Mouse (Mus musculus) ES-Bruce4 (cell line): ENCODE measurements around the gene Borcs7. TPM values are rescaled to one million over a fixed set of nuclear protein-coding genes. Genes with fewer than 3 reads are reported as not detected.

ENCODE experiments used
- H3K27ac ChIP-seq: 2 replicates; pipeline ENCODE4 v1.5.1; 2012; ENCODE audit warnings: low read length, inconsistent platforms; ENCODE audit not compliant: insufficient read depth
- H3K27me3 ChIP-seq: 2 replicates; pipeline ENCODE4 v1.6.1; 2012; ENCODE audit warnings: mild to moderate bottlenecking, low read length, inconsistent platforms; ENCODE audit not compliant: control insufficient read depth, poor library complexity, insufficient read depth, severe bottlenecking
- H3K36me3 ChIP-seq: 2 replicates; pipeline ENCODE4 v1.6.1; 2012; ENCODE audit warnings: inconsistent platforms, mild to moderate bottlenecking, low read length, moderate library complexity; ENCODE audit not compliant: control insufficient read depth, poor library complexity, insufficient read depth, severe bottlenecking
- H3K4me1 ChIP-seq: one replicate; pipeline ENCODE4 v1.8.1; 2011; ENCODE audit warnings: low read length; ENCODE audit not compliant: control insufficient read depth, insufficient read depth
- H3K4me3 ChIP-seq: 2 replicates; pipeline ENCODE4 v1.5.1; 2011; ENCODE audit warnings: low read depth, mild to moderate bottlenecking, low read length
- H3K9ac ChIP-seq: 2 replicates; pipeline ENCODE4 v1.6.1; 2012; ENCODE audit warnings: low read depth, mild to moderate bottlenecking, inconsistent platforms; ENCODE audit not compliant: poor library complexity, severe bottlenecking
- H3K9me3 ChIP-seq: replicated peaks from 2 replicates; pipeline ENCODE4 v1.6.1; 2012; ENCODE audit warnings: mild to moderate bottlenecking, low read length, inconsistent platforms; ENCODE audit not compliant: control insufficient read depth, poor library complexity, insufficient read depth, severe bottlenecking
- CTCF ChIP-seq: IDR thresholded peaks from one replicate; pipeline ENCODE4 v1.8.1; 2011; ENCODE audit warnings: low read depth, low read length
- EP300 ChIP-seq: IDR thresholded peaks from 2 replicates; pipeline ENCODE4 v1.6.1; 2011; ENCODE audit warnings: low read depth, low read length; ENCODE audit not compliant: insufficient read depth
- POLR2A ChIP-seq: IDR thresholded peaks from one replicate; pipeline ENCODE4 v1.8.1; 2011; ENCODE audit warnings: low read length; ENCODE audit not compliant: insufficient read depth
- polyA plus RNA-seq: library from polyadenylated mRNA; stranded (reverse); fragments of >200 nt; gene quantifications from 2 replicates; pipeline ENCODE4 v1.2.4, GENCODE M21; 2011; ENCODE audit warnings: low read depth; ENCODE audit not compliant: missing spikeins, insufficient read depth, insufficient read length

The Borcs7 gene
- polyA plus RNA-seq, 1 experiment = 2.5 TPM

- no peaks in the 10 kb centered on the region for H3K4me1 ChIP-seq
- no peaks in the 10 kb centered on the region for H3K27me3 ChIP-seq
- H3K4me3 ChIP-seq = no peak overlapping the region
- no peaks in the 10 kb centered on the region for H3K9me3 ChIP-seq
- no peak for TF ChIP-seq EP300
- H3K9ac ChIP-seq = no peak overlapping the region
- H3K27ac ChIP-seq = no peak overlapping the region
- H3K36me3 ChIP-seq = 0 out of 2 replicates have a peak, but pooled peaks cover 3% of the 10 kb centered on the region
Observed at GRCm38 (mm10) chr19:46653188-46653587, 36.5 kb upstream of the Borcs7 start.

DNA sequence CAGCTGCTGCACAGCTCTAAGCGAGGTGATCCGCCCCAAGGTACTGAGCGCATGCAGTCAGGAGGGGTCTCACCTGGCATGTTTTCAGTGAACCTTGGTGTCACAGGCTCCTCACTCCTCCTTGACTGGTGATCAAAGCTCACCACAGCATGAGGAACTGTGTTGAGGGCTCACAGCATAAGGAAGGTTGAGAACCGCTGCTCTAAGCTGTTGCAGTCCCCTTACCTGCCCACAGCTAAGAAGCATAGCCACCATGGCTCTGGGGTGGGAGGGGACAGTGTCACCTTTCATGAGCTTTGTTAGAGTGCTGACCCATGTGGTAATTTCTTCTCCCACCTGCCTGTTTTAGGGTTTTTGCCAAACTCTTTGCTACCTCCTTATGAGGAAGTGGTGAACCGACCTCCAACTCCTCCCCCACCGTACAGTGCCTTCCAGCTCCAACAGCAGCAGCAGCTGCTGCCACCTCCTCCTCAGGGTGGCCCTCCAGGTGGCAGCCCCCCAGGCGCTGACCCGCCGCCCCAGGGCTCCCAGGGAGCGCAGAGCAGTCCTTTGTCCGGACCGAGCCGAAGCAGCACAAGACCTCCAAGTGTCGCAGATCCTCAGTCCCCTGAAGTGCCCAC is 36.0 kb upstream of the Borcs7 start:
- H3K4me3 ChIP-seq = no peak overlapping the region
- 0 out of 2 replicates have a peak, but pooled peaks cover 3% of the 10 kb centered on the region for H3K36me3 ChIP-seq
- no peaks in the 10 kb centered on the region for H3K27me3 ChIP-seq
- no peaks in the 10 kb centered on the region for H3K9me3 ChIP-seq
- H3K4me1 ChIP-seq = no peaks in the 10 kb centered on the region
- no peak overlapping the region for H3K9ac ChIP-seq
- TF ChIP-seq POLR2A (no peak), CTCF (no peak), EP300 (no peak)
- H3K27ac ChIP-seq = no peak overlapping the region

- Histone ChIP-seq H3K36me3 (0 out of 2 replicates have a peak, but pooled peaks cover 3% of the 10 kb centered on the region), H3K27ac (no peak overlapping the region), H3K9ac (no peak overlapping the region), H3K27me3 (no peaks in the 10 kb centered on the region), H3K4me3 (no peak overlapping the region), H3K4me1 (no peaks in the 10 kb centered on the region), H3K9me3 (no peaks in the 10 kb centered on the region)
- TF ChIP-seq POLR2A (no peak), EP300 (no peak)
Observed at GRCm38 (mm10) chr19:46655626-46656025, 34.1 kb upstream of the Borcs7 start.

DNA sequence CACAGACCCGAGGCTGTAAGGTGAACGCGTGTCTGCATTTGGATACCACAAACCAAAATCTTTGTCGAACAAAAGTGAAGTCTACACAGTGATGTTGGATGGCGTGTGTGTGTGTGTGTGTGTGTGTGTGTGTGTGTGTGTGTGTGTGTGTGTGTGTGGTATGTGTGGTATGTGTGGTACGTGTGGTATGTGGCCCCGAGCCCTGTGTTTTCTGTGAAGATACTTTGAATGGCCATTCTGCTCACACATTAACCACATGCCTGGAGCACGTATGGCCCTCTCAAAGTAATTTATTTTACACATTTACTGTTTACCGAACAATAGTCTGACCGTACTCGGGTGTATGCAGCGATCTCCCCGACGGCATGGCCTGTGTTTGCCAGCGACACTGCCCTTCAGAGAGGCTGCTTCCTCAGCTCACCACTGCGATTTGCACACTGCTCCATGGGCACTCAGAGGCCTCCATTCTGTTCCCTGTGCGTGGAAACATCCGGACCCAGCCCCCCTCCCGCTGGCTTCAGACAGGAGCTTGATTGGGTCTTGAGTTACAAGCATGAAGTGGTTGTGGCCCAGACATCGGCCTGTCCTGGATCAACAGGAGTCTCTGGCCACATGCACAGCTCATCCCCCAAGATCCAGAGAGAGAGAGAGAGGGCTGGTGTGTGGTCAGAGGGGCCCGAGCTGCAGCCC is 33.4 kb upstream of the Borcs7 start:
- Histone ChIP-seq H3K4me3 (no peak overlapping the region), H3K27ac (no peak overlapping the region), H3K36me3 (0 out of 2 replicates have a peak, but pooled peaks cover 3% of the 10 kb centered on the region)

DNA sequence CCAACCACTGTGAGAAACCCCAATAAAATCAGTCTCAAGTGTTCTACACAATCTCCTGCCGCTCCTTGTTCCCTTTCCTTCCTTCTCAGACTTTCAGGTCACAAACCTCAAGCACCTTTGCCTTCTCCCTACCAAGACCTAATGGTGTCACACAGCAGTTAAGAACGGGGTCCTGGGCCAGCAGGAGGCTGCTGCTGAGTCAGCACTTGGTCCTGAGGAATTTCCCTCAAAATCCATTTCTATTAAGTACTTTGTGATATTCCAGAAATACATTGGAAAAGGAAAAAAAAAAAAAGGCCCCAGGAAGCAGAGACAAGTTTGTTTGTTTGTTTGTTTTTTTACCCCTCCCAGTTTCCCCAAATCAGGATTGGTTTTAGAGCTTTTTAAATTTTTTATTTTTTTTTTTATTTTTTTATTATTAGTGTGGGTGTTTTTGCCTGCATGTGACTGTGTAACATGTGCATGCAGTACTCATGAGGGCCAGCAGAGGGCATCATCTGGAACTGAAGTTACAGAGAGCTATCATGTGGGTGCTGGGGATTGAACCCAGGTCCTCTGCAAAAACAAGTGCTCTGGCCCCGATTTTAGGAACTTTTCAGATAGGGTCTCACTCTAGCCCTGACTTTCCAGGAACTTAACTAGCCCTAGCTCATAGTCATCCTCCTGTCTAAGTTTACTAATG is 32.2 kb upstream of the Borcs7 start:
- no peak overlapping the region for H3K9ac ChIP-seq
- 0 out of 2 replicates have a peak, but pooled peaks cover 3% of the 10 kb centered on the region for H3K36me3 ChIP-seq
- no peaks in the 10 kb centered on the region for H3K9me3 ChIP-seq
- H3K27ac ChIP-seq = no peak overlapping the region
- H3K27me3 ChIP-seq = no peaks in the 10 kb centered on the region
- TF ChIP-seq EP300 (no peak), POLR2A (no peak), CTCF (peak; percentile 17)
- no peaks in the 10 kb centered on the region for H3K4me1 ChIP-seq
- H3K4me3 ChIP-seq = no peak overlapping the region

More for the DNA sequence above, 33.4 kb upstream of the Borcs7 start:
- Histone ChIP-seq H3K9ac (no peak overlapping the region), H3K4me1 (no peaks in the 10 kb centered on the region), H3K27me3 (no peaks in the 10 kb centered on the region), H3K9me3 (no peaks in the 10 kb centered on the region)
- no peak for TF ChIP-seq POLR2A
- no peak for TF ChIP-seq CTCF
- TF ChIP-seq EP300 = no peak

- H3K27me3 ChIP-seq = no peaks in the 10 kb centered on the region
Observed at GRCm38 (mm10) chr19:46658348-46658747, 31.4 kb upstream of the Borcs7 start.

More at GRCm38 (mm10) chr19:46658348-46658747, 31.4 kb upstream of the Borcs7 start:
- Histone ChIP-seq H3K9me3 (no peaks in the 10 kb centered on the region), H3K4me1 (no peaks in the 10 kb centered on the region), H3K36me3 (0 out of 2 replicates have a peak, but pooled peaks cover 3% of the 10 kb centered on the region), H3K9ac (no peak overlapping the region), H3K27ac (no peak overlapping the region), H3K4me3 (no peak overlapping the region)
- no peak for TF ChIP-seq POLR2A
